32 mouse cellular contexts compared by ENCODE assay signal in genomic region chr12:24683461-24683860, GRCm38 (mm10). TPM values are rescaled to one million over a fixed set of nuclear protein-coding genes. Genes with fewer than 3 reads are reported as not detected.
DNase-seq lines count a peak whose midpoint lies in the region; ATAC-seq and TF ChIP-seq lines count a peak whose summit lies in the region.
"Had no signal": no experiment of that assay in that cellular context is flagged by ENCODE, and none has a peak within 500 bp of the region (broad histone marks: within the 10 kb centered on the region; RNA-seq: fewer than 3 reads in every experiment).

No protein-coding gene starts in this region.

- ATAC-seq in embryonic facial prominence, embryonic 15.5 days (ENCODE audit: insufficient number of reproducible peaks, low FRiP score, low TSS enrichment, low read depth), result no peak
- no peak for ATAC-seq in hindbrain, embryonic 13.5 days (ENCODE audit: low FRiP score)
- no peak for ATAC-seq in hindbrain, embryonic 12.5 days (ENCODE audit: low FRiP score)
- ATAC-seq: forebrain, embryonic 16.5 days; intestine, postnatal 0 days had no signal

- no peak overlapping the region for H3K4me3 ChIP-seq in embryonic facial prominence, embryonic 15.5 days (replicated peaks)
- H3K4me3 ChIP-seq in embryonic facial prominence, embryonic 10.5 days, result no peak overlapping the region
- H3K4me3 ChIP-seq in kidney, adult 2 months (ENCODE audit: insufficient read depth, low read depth, low read length), result no peak overlapping the region
- H3K4me3 ChIP-seq in hindbrain, embryonic 13.5 days, result no peak overlapping the region
- no peak overlapping the region for H3K4me3 ChIP-seq in hindbrain, embryonic 12.5 days
- H3K4me3 ChIP-seq: embryonic facial prominence, embryonic 13.5 days; erythroblast, embryonic 14.5 days; layer of hippocampus, adult 2 months; left cerebral cortex, adult 2 months; limb, embryonic 13.5 days; liver, embryonic 15.5 days; myocyte; neural tube, embryonic 12.5 days had no signal

- 68% methylated on average over 7 of the region's 7 CpGs for WGBS in embryonic facial prominence, embryonic 15.5 days
- WGBS in embryonic facial prominence, embryonic 10.5 days, result 71% methylated on average over 7 of the region's 7 CpGs
- WGBS in kidney, adult 2 months, result 42% methylated on average over 7 of the region's 7 CpGs
- 72% methylated on average over 7 of the region's 7 CpGs for WGBS in hindbrain, embryonic 13.5 days
- 69% methylated on average over 7 of the region's 7 CpGs for WGBS in hindbrain, embryonic 12.5 days

- H3K9ac ChIP-seq in embryonic facial prominence, embryonic 15.5 days, result no peak overlapping the region
- no peak overlapping the region for H3K9ac ChIP-seq in hindbrain, embryonic 13.5 days
- H3K9ac ChIP-seq in hindbrain, embryonic 12.5 days, result no peak overlapping the region
- H3K9ac ChIP-seq: embryonic facial prominence, embryonic 13.5 days; hindbrain, embryonic 14.5 days; limb, embryonic 13.5 days; liver, embryonic 15.5 days; lung, embryonic 14.5 days; neural tube, embryonic 12.5 days had no signal

- H3K27me3 ChIP-seq in embryonic facial prominence, embryonic 15.5 days, result peaks cover 13% of the 10 kb centered on the region
- peaks cover 79% of the 10 kb centered on the region for H3K27me3 ChIP-seq in embryonic facial prominence, embryonic 10.5 days (replicated peaks; ENCODE audit: low read depth, poor library complexity, severe bottlenecking)
- H3K27me3 ChIP-seq in kidney, adult 2 months (replicated peaks; ENCODE audit: control insufficient read depth, insufficient read depth, low read length), result no peaks in the 10 kb centered on the region
- peaks cover 36% of the 10 kb centered on the region for H3K27me3 ChIP-seq in hindbrain, embryonic 13.5 days
- peaks cover 42% of the 10 kb centered on the region for H3K27me3 ChIP-seq in hindbrain, embryonic 12.5 days
- H3K27me3 ChIP-seq: CH12.LX had no signal

- TF ChIP-seq CTCF in kidney, adult 2 months (conservative IDR thresholded peaks at IDR 0.05; ENCODE audit: insufficient read depth, insufficient read length, low read depth, low read length), result no peak

- H3K27ac ChIP-seq in embryonic facial prominence, embryonic 15.5 days (replicated peaks), result peak overlapping the region; percentile 80; the same call in 1 of the 2 replicates
- no peak overlapping the region for H3K27ac ChIP-seq in embryonic facial prominence, embryonic 10.5 days (replicated peaks)
- H3K27ac ChIP-seq in kidney, adult 2 months (ENCODE audit: insufficient read depth, low read depth, low read length), result peak overlapping the region; percentile 99
- H3K27ac ChIP-seq in hindbrain, embryonic 13.5 days, result no peak overlapping the region
- no peak overlapping the region for H3K27ac ChIP-seq in hindbrain, embryonic 12.5 days
- H3K27ac ChIP-seq: hindbrain, embryonic 14.5 days; liver, embryonic 15.5 days; neural tube, embryonic 12.5 days had no signal

- no peaks in the 10 kb centered on the region for H3K9me3 ChIP-seq in embryonic facial prominence, embryonic 15.5 days (replicated peaks)
- no peaks in the 10 kb centered on the region for H3K9me3 ChIP-seq in embryonic facial prominence, embryonic 10.5 days
- no peaks in the 10 kb centered on the region for H3K9me3 ChIP-seq in hindbrain, embryonic 13.5 days
- H3K9me3 ChIP-seq in hindbrain, embryonic 12.5 days (replicated peaks), result no peaks in the 10 kb centered on the region
- H3K9me3 ChIP-seq: embryonic facial prominence, embryonic 13.5 days; limb, embryonic 13.5 days; liver, embryonic 15.5 days; neural tube, embryonic 12.5 days had no signal

- no peaks in the 10 kb centered on the region for H3K36me3 ChIP-seq in embryonic facial prominence, embryonic 15.5 days
- H3K36me3 ChIP-seq in embryonic facial prominence, embryonic 10.5 days (replicated peaks), result no peaks in the 10 kb centered on the region
- H3K36me3 ChIP-seq in kidney, adult 2 months (ENCODE audit: control insufficient read depth, insufficient read depth, low read length), result no peaks in the 10 kb centered on the region
- no peaks in the 10 kb centered on the region for H3K36me3 ChIP-seq in hindbrain, embryonic 13.5 days
- no peaks in the 10 kb centered on the region for H3K36me3 ChIP-seq in hindbrain, embryonic 12.5 days
- H3K36me3 ChIP-seq: embryonic facial prominence, embryonic 13.5 days; limb, embryonic 13.5 days; liver, embryonic 15.5 days; neural tube, embryonic 12.5 days had no signal

- H3K4me2 ChIP-seq in embryonic facial prominence, embryonic 15.5 days (replicated peaks), result no peak overlapping the region
- H3K4me2 ChIP-seq in hindbrain, embryonic 13.5 days, result no peak overlapping the region
- H3K4me2 ChIP-seq in hindbrain, embryonic 12.5 days (replicated peaks), result no peak overlapping the region
- H3K4me2 ChIP-seq: embryonic facial prominence, embryonic 13.5 days; hindbrain, embryonic 14.5 days; limb, embryonic 13.5 days; liver, embryonic 15.5 days; lung, embryonic 14.5 days; midbrain, embryonic 11.5 days; neural tube, embryonic 12.5 days had no signal

- no peak for TF ChIP-seq POLR2A in kidney, adult 2 months (IDR thresholded peaks at IDR 0.05; ENCODE audit: low read depth, low read length)

- DNase-seq in embryonic facial prominence, embryonic 10.5 days (ENCODE audit: low spot score), result no peak
- DNase-seq in kidney, adult 2 months, result peak; percentile 73
- no peak for DNase-seq in kidney, postnatal 10 days
- DNase-seq in kidney, adult 9 months, result peak; percentile 79
- peak; percentile 59 to 74 for DNase-seq in kidney, postnatal 36 days
- DNase-seq: adrenal gland, postnatal 10 days; cerebellum, adult 11 months; cerebellum, adult 9-10 months; cerebellum, postnatal 36 days; embryo, embryonic 11 days; gastrocnemius, postnatal 10 days; heart, postnatal 36 days; lung, embryonic 14.5 days; lung, postnatal 36 days; thymus, adult 2 months; thymus, postnatal 36 days had no signal

- H3K4me1 ChIP-seq in embryonic facial prominence, embryonic 15.5 days, result peaks cover 39% of the 10 kb centered on the region
- peaks cover 25% of the 10 kb centered on the region for H3K4me1 ChIP-seq in embryonic facial prominence, embryonic 10.5 days
- H3K4me1 ChIP-seq in kidney, adult 2 months (ENCODE audit: control insufficient read depth, insufficient read depth, low read length), result peaks cover 42% of the 10 kb centered on the region
- peaks cover 18% of the 10 kb centered on the region for H3K4me1 ChIP-seq in hindbrain, embryonic 13.5 days (replicated peaks)
- peaks cover 11% of the 10 kb centered on the region for H3K4me1 ChIP-seq in hindbrain, embryonic 12.5 days

RNA-seq across cellular contexts. Expression of gene Cys1, which starts 1.8 kb away (rescaled TPM):
- 6.2 and 6.5 TPM in 2 replicates for polyA plus RNA-seq in embryonic facial prominence, embryonic 15.5 days (2015; fragmentation: Nextera tagmentation; extraction: Ambion mirVana)
- polyA plus RNA-seq in embryonic facial prominence, embryonic 10.5 days (2016; fragmentation: Nextera tagmentation; extraction: Ambion mirVana), result 0.16 and 0.53 TPM in 2 replicates
- 71.1 and 93.2 TPM in 2 replicates for polyA plus RNA-seq in kidney, adult 2 months (2012; rRNA removed)
- 0.56 and 1.6 TPM in 2 replicates for polyA plus RNA-seq in hindbrain, embryonic 13.5 days (2015; fragmentation: Nextera tagmentation; extraction: Ambion mirVana)
- 1.2 and 1.6 TPM in 2 replicates for polyA plus RNA-seq in hindbrain, embryonic 12.5 days (2016; fragmentation: Nextera tagmentation; extraction: Ambion mirVana)
- polyA plus RNA-seq: erythroblast, embryonic 14.5 days had no signal

RNA-seq across cellular contexts. Expression of gene Rrm2, which starts 24.6 kb away (rescaled TPM):
- 142 and 158 TPM in 2 replicates for polyA plus RNA-seq in embryonic facial prominence, embryonic 15.5 days (2015; fragmentation: Nextera tagmentation; extraction: Ambion mirVana)
- polyA plus RNA-seq in embryonic facial prominence, embryonic 10.5 days (2016; fragmentation: Nextera tagmentation; extraction: Ambion mirVana), result 640 and 704 TPM in 2 replicates
- 1.3 and 1.6 TPM in 2 replicates for polyA plus RNA-seq in kidney, adult 2 months (2012; rRNA removed)
- 71.9 and 90.1 TPM in 2 replicates for polyA plus RNA-seq in hindbrain, embryonic 13.5 days (2015; fragmentation: Nextera tagmentation; extraction: Ambion mirVana)
- 203 and 212 TPM in 2 replicates for polyA plus RNA-seq in hindbrain, embryonic 12.5 days (2016; fragmentation: Nextera tagmentation; extraction: Ambion mirVana)

RNA-seq across cellular contexts. Expression of gene Klf11, which starts 32.4 kb away (rescaled TPM):
- polyA plus RNA-seq in embryonic facial prominence, embryonic 15.5 days (2015; fragmentation: Nextera tagmentation; extraction: Ambion mirVana), result 13.0 and 13.1 TPM in 2 replicates
- polyA plus RNA-seq in embryonic facial prominence, embryonic 10.5 days (2016; fragmentation: Nextera tagmentation; extraction: Ambion mirVana), result 10.3 and 10.5 TPM in 2 replicates
- polyA plus RNA-seq in kidney, adult 2 months (2012; rRNA removed), result 8.4 and 8.5 TPM in 2 replicates
- 15.9 and 17.6 TPM in 2 replicates for polyA plus RNA-seq in hindbrain, embryonic 13.5 days (2015; fragmentation: Nextera tagmentation; extraction: Ambion mirVana)
- polyA plus RNA-seq in hindbrain, embryonic 12.5 days (2016; fragmentation: Nextera tagmentation; extraction: Ambion mirVana), result 17.0 and 18.0 TPM in 2 replicates

Comparison
In these comparisons a context has a peak if more than half of its experiments do, and no peak if none do; other contexts are left out.
1. H3K27ac ChIP-seq: peak in embryonic facial prominence, embryonic 15.5 days (single experiment) and kidney, adult 2 months (single experiment); none in embryonic facial prominence, embryonic 10.5 days (single experiment), hindbrain, embryonic 13.5 days (single experiment) and hindbrain, embryonic 12.5 days (single experiment).
2. DNase-seq: peak in kidney, adult 2 months (single experiment), kidney, adult 9 months (single experiment) and kidney, postnatal 36 days (2 of 2); none in embryonic facial prominence, embryonic 10.5 days (single experiment) and kidney, postnatal 10 days (single experiment).
3. RNA of gene Rrm2, which starts 24.6 kb away (polyA plus RNA-seq): 640 to 704 TPM in embryonic facial prominence, embryonic 10.5 days, 203 to 212 TPM in hindbrain, embryonic 12.5 days, 142 to 158 TPM in embryonic facial prominence, embryonic 15.5 days and 71.9 to 90.1 TPM in hindbrain, embryonic 13.5 days; 1.3 to 1.6 TPM in kidney, adult 2 months; every median in the first group is over 10 times any median in the second.